Mouse (Mus musculus): Measurements from ENCODE around the gene Fermt1. TPM values are rescaled to one million over a fixed set of nuclear protein-coding genes. Genes with fewer than 3 reads are reported as not detected.

The Fermt1 gene
- total RNA-seq, 2 experiments from 2014 or later = 0.11 to 2.3 TPM

DNA sequence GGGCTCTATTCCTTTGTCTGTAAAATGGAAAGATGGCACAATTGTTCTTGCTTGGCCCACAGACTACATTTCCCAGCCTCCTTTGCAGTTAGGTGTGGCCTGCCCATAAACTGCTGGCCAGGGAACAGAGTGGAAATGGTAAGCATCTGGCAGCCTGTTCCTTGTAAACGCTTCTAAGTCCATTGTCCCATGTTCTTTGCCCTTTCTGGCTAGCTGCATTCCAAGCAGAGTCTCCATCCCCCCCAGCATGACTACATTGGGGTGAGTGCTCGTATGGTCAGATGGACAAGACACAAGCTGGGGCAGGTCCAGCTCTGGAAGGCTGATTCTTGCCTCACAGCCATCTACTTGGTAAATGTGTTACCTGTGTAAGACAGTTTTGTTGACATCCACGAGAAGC lies 74.0 kb downstream of the Fermt1 start:
- DNase-seq (ENCODE audit: low spot score in 2 of 2) = no peak
- intact Hi-C loops (cut with DNase I) = no loop called here

DNA sequence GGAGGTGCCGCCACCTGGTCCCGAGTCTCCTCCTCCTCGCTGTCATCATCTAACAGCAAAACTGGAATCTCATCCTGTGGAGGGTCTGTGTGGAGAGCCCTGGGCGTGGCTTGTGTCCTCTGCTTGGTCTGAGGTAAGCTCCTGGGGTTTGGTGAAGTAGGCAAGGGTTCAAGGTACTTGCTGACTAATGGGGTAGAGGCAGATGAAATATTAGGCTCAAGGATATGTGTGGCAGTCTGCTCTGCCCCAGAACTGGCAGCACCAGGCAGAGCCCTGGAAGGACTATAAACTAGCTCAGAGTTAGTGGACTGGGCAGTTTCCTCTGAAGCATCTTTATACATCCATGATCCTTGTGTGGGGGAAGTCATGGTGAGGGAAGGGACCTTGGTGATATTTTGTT lies 75.4 kb downstream of the Fermt1 start:
- no peak for DNase-seq (ENCODE audit: low spot score in 2 of 2)
- intact Hi-C loops (cut with DNase I) = no loop called here

DNA sequence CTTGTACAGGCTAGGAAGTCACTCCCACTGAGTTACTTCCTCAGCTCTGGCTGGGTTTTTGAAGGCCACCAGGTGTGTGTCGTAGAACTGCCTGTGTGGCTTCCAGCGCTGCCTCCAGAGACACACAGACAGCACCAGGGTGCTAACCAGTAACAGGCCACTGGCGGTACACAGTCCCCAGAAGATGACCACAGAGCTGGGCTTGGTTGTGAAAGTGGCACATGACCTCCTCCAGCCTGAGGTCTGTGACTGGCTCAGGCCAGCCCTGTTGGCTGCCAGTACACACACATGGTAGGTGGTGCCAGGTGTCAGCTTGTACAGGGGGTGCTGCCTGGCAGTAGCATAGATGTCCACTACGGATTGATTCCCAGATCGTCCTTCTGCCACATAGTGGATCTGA lies 76.0 kb downstream of the Fermt1 start:
- DNase-seq (ENCODE audit: low spot score in 2 of 2) = no peak
- intact Hi-C loops (cut with DNase I) = no loop called here

DNA sequence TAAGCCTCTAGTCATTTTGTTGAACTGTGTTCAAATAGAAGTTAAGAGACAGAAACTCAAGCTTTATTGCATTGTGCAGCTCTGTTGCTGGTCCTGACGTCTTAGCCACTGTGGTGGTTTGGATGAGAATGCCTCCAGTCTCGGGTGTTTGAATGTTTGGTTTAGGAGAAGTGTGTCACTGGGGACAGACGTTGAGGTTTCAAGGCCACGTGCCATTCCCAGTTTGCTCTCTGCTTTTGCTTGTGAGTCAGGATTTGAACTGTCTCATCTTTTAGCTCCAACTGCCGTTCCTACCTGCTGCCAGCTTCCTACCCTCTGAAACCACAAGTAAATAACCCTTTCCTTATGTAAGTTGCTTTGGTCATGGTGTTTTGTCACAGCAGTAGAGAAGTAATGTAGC lies 78.2 kb downstream of the Fermt1 start:
- DNase-seq (ENCODE audit: low spot score in 2 of 2) = no peak
- intact Hi-C loops (cut with DNase I) = no loop called here

DNA sequence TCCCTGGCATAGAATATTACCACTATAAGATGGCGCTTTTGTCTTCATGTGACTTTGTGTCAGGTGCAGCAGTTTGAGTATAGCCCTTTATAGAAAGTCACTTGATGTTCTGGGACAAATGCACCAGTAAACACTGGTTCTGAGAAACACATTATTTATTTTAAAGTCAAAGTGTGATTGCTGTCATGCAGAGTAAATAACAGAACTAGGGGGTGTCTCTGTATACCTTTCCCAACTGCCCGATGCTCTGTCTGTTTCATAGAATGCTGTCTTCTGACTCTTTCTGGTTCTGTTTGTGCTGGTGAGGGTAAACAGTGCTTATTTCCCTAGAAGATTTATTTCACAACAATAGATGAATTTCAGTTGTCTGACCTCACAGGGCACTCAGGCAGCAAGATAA lies 82.4 kb downstream of the Fermt1 start:
- no peak for DNase-seq (ENCODE audit: low spot score in 2 of 2)
- intact Hi-C loops (cut with DNase I) = no loop called here

DNA sequence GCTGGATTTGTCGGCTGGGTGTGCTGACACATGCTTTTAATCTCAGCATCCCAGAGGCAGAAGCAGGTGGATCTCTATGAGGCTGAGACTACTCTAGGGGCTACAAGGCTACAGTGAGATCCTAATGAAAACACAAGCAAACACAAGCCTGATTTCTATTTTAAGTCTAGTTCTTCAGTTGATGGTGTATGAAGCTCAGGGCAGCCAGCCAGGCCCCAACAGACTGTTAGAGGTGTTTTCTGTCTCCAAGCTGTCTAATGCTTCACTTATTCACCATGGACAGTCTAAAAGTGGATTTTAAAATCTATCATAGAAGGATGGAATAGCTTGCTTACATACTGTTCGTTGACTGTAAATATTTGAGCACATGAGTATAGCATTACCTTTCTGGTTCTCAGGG lies 84.2 kb downstream of the Fermt1 start:
- no peak for DNase-seq (ENCODE audit: low spot score in 2 of 2)
- intact Hi-C loops (cut with DNase I) = no loop called here

DNA sequence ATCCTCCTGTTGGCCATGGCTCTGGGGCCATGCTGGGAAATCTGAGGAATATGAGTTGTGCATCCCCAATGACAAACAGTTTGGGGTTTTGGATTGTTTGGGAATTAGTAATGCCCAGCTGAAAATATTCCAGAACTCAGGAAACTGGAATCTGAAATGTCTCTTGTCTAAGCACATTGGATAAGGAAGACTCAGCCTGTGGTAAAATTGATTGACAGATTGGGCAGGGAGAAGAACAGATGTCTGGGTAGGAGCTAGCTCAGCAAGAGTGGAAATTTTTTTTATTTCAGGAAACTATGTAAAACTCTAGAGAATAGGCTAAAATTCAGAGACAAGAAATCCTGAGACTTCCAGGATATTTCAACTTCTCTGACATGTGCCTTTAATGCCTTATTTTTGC lies 85.3 kb downstream of the Fermt1 start:
- DNase-seq (ENCODE audit: low spot score in 2 of 2) = peak in 1 of 2 experiments; percentile 18
- intact Hi-C loops (cut with DNase I) = no loop called here

DNA sequence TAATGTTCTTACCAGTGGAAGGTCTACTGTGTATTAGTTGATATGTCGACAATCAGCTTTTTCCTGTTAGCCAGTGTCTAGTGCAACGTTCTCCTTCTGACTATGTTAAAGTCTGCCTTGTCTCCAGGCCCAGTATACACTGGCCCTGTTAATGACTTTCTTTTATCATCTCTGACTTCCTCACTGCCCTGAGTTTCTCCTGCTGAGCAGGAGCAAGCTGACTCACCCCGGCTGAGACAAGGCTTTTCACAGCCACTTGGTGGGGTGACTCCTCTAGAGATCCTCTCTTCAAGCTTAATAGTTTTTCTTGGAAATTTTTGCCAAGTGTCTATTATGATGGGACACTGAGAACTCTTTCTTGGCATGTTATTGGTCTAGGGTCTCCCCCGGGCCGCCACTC lies 89.4 kb downstream of the Fermt1 start:
- intact Hi-C loops (cut with DNase I) = no loop called here
- no peak for DNase-seq (ENCODE audit: low spot score in 2 of 2)

Other genes starting within 250 kb of the Fermt1 start
- 100 to 1,000 TPM; 261 TPM for gene Chgb, start 164.6 kb downstream of the Fermt1 start, total RNA-seq (2021)
- gene Trmt6, start 129.9 kb downstream of the Fermt1 start, total RNA-seq (2021) = 10 to 100 TPM; 24.8 to 27.2 TPM
- gene Mcm8, start 129.8 kb downstream of the Fermt1 start, total RNA-seq (2021) = 1 to 10 TPM; 3.9 to 5.6 TPM
- 10 to 100 TPM; 28.2 to 31.0 TPM for gene Crls1, start 99.2 kb downstream of the Fermt1 start, total RNA-seq (2021)
- under 1 TPM; 0.21 to 0.25 TPM for gene Lrrn4, start 65.0 kb downstream of the Fermt1 start, total RNA-seq (2021)